Mouse (Mus musculus): ENCODE results near the gene Slc37a3.

GRCm38 (mm10) chr6:39297079-39297478 lies 80.4 kb downstream of the Slc37a3 start:
- TF ChIP-seq CTCF (IDR thresholded peaks at IDR 0.05; ENCODE audit: borderline replicate concordance, insufficient read depth, low read depth, low read length): no peak
- TF ChIP-seq POLR2A (IDR thresholded peaks at IDR 0.05; ENCODE audit: borderline replicate concordance, insufficient read depth, low read length): no peak

Measured in cerebellum, adult 2 months (tissue).